Mouse (Mus musculus) thymus, adult 2 months (tissue): ENCODE measurements around the gene Hoxd12.

Source experiments
- CTCF ChIP-seq: fragments of 200-500 bp; IDR thresholded peaks from 2 replicates; pipeline ENCODE4 v1.5.1; 2012; ENCODE audit warnings: mild to moderate bottlenecking, control low read depth, low read length, moderate library complexity, borderline replicate concordance; ENCODE audit not compliant: control insufficient read depth, poor library complexity, insufficient read depth; ENCODE audit errors: extremely low read depth
- POLR2A ChIP-seq: fragments of 200-500 bp; IDR thresholded peaks from 2 replicates; pipeline ENCODE4 v1.6.1; 2012; ENCODE audit warnings: mild to moderate bottlenecking, low read length, control low read depth, moderate library complexity; ENCODE audit not compliant: control insufficient read depth, poor library complexity, insufficient read depth; ENCODE audit errors: extremely low read depth

GRCm38 (mm10) chr2:74702820-74703219, 28.0 kb downstream of the Hoxd12 start:
- TF ChIP-seq CTCF (no peak), POLR2A (no peak)
